Mouse (Mus musculus) neural tube, embryonic 15.5 days (tissue): ENCODE measurements at regions not wholly inside any gene's neighbourhood (a gene's known extent, or its start where the extent isn't known, plus 50 kb on each side); places are given as distances from the start of the nearest gene placed in this dataset.
A peak's percentile ranks its signal among the peaks of the same experiment; 100 is the strongest.

Experiments used
- ATAC-seq: fragments of 200-750 bp; cut with Nextera tagmentation; 2 replicates; pipeline ENCODE4 v1.8.0; 2017; ENCODE audit warnings: mild to moderate bottlenecking, moderate TSS enrichment, moderate library complexity; ENCODE audit not compliant: low FRiP score
- H3K27ac ChIP-seq: fragments of 300-500 bp; sonication (generic); replicated peaks from 2 replicates; pipeline ENCODE4 v1.5.1; 2015; ENCODE audit warnings: mild to moderate bottlenecking, inconsistent platforms
- H3K27me3 ChIP-seq: fragments of 300-500 bp; sonication (generic); replicated peaks from 2 replicates; pipeline ENCODE4 v1.6.1; 2015; ENCODE audit warnings: inconsistent platforms
- H3K36me3 ChIP-seq: fragments of 300-500 bp; sonication (generic); 2 replicates; pipeline ENCODE4 v1.6.1; 2015; ENCODE audit warnings: inconsistent platforms
- H3K4me1 ChIP-seq: fragments of 300-500 bp; sonication (generic); 2 replicates; pipeline ENCODE4 v1.6.1; 2015; ENCODE audit warnings: inconsistent platforms
- H3K4me2 ChIP-seq: fragments of 300-500 bp; sonication (generic); 2 replicates; pipeline ENCODE4 v1.6.1; 2015; ENCODE audit warnings: inconsistent platforms, mild to moderate bottlenecking, moderate library complexity
- H3K4me3 ChIP-seq: fragments of 300-500 bp; sonication (generic); replicated peaks from 2 replicates; pipeline ENCODE4 v1.5.1; 2015; ENCODE audit warnings: mild to moderate bottlenecking, inconsistent platforms
- H3K9ac ChIP-seq: fragments of 300-500 bp; sonication (generic); replicated peaks from 2 replicates; pipeline ENCODE4 v1.6.1; 2015; ENCODE audit warnings: mild to moderate bottlenecking, inconsistent platforms
- H3K9me3 ChIP-seq: fragments of 300-500 bp; sonication (generic); replicated peaks from 2 replicates; pipeline ENCODE4 v1.6.1; 2016; ENCODE audit warnings: inconsistent platforms
- WGBS: fragments of 180-500 bp; shearing (Covaris S2); methylation state at CpG from one replicate; pipeline ENCODE4 v1.1.7; 2015; ENCODE audit warnings: mixed read lengths; 5-methylcytosine and 5-hydroxymethylcytosine counted together

GRCm38 (mm10) chr12:78033766-78034165, 160.3 kb upstream of the Gm6657 start:
- Histone ChIP-seq H3K36me3 (no peaks in the 10 kb centered on the region), H3K27ac (no peak overlapping the region), H3K9me3 (no peaks in the 10 kb centered on the region), H3K27me3 (no peaks in the 10 kb centered on the region), H3K4me3 (no peak overlapping the region), H3K4me1 (no peaks in the 10 kb centered on the region), H3K4me2 (no peak overlapping the region), H3K9ac (no peak overlapping the region)
- ATAC-seq = no peak

GRCm38 (mm10) chr12:78046582-78046981, 147.5 kb upstream of the Gm6657 start:
- no peaks in the 10 kb centered on the region for H3K9me3 ChIP-seq
- H3K27ac ChIP-seq = no peak overlapping the region
- no peaks in the 10 kb centered on the region for H3K27me3 ChIP-seq
- 78% methylated on average over 4 of the region's 4 CpGs for WGBS
- H3K4me1 ChIP-seq = no peaks in the 10 kb centered on the region
- ATAC-seq = no peak
- H3K9ac ChIP-seq = no peak overlapping the region
- no peak overlapping the region for H3K4me2 ChIP-seq
- no peak overlapping the region for H3K4me3 ChIP-seq
- H3K36me3 ChIP-seq = no peaks in the 10 kb centered on the region

- Histone ChIP-seq H3K36me3 (no peaks in the 10 kb centered on the region), H3K27me3 (no peaks in the 10 kb centered on the region), H3K27ac (no peak overlapping the region), H3K4me2 (peak overlapping the region; percentile 57), H3K9ac (0 out of 2 replicates have a peak overlapping the region, but pooled peaks have one; percentile 33), H3K9me3 (no peaks in the 10 kb centered on the region), H3K4me3 (peak overlapping the region; percentile 21; the same call in 1 of the 2 replicates), H3K4me1 (no peaks in the 10 kb centered on the region)
- 4% methylated on average over 9 of the region's 9 CpGs for WGBS
- peak; percentile 59; the same call in 1 of the 2 replicates for ATAC-seq
Observed at GRCm38 (mm10) chr12:78055956-78056355, 138.1 kb upstream of the Gm6657 start.

- H3K36me3 ChIP-seq = no peaks in the 10 kb centered on the region
- H3K9ac ChIP-seq = no peak overlapping the region
- H3K4me1 ChIP-seq = no peaks in the 10 kb centered on the region
- no peak overlapping the region for H3K4me2 ChIP-seq
- WGBS = 53% methylated on average over 3 of the region's 3 CpGs
- H3K9me3 ChIP-seq = no peaks in the 10 kb centered on the region
- H3K27ac ChIP-seq = no peak overlapping the region
- H3K27me3 ChIP-seq = no peaks in the 10 kb centered on the region
- no peak overlapping the region for H3K4me3 ChIP-seq
- ATAC-seq = no peak
Observed at GRCm38 (mm10) chr12:78057166-78057565, 136.9 kb upstream of the Gm6657 start.

GRCm38 (mm10) chr12:78059965-78060364, 134.1 kb upstream of the Gm6657 start:
- 54% methylated on average over 5 of the region's 5 CpGs for WGBS
- no peak overlapping the region for H3K9ac ChIP-seq
- ATAC-seq = no peak

GRCm38 (mm10) chr12:78066024-78066423, 128.0 kb upstream of the Gm6657 start:
- Histone ChIP-seq H3K27me3 (no peaks in the 10 kb centered on the region), H3K9me3 (no peaks in the 10 kb centered on the region), H3K4me3 (no peak overlapping the region), H3K9ac (no peak overlapping the region), H3K4me2 (no peak overlapping the region), H3K4me1 (no peaks in the 10 kb centered on the region; the same call in 1 of the 2 replicates), H3K27ac (no peak overlapping the region), H3K36me3 (no peaks in the 10 kb centered on the region)
- WGBS = 35% methylated on average over 6 of the region's 6 CpGs
- no peak for ATAC-seq

More at GRCm38 (mm10) chr12:78059965-78060364, 134.1 kb upstream of the Gm6657 start:
- Histone ChIP-seq H3K4me2 (no peak overlapping the region), H3K4me1 (no peaks in the 10 kb centered on the region), H3K36me3 (no peaks in the 10 kb centered on the region), H3K4me3 (no peak overlapping the region), H3K9me3 (no peaks in the 10 kb centered on the region), H3K27ac (no peak overlapping the region), H3K27me3 (no peaks in the 10 kb centered on the region)

- Histone ChIP-seq H3K4me2 (no peak overlapping the region), H3K36me3 (no peaks in the 10 kb centered on the region), H3K9ac (no peak overlapping the region), H3K4me1 (no peaks in the 10 kb centered on the region), H3K9me3 (no peaks in the 10 kb centered on the region), H3K27me3 (no peaks in the 10 kb centered on the region), H3K27ac (no peak overlapping the region), H3K4me3 (no peak overlapping the region)
- ATAC-seq = no peak
- WGBS = 78% methylated on average over 9 of the region's 9 CpGs
Observed at GRCm38 (mm10) chr12:78072935-78073334, 121.1 kb upstream of the Gm6657 start.

GRCm38 (mm10) chr12:78074290-78074802, 119.7 kb upstream of the Gm6657 start:
- Histone ChIP-seq H3K9me3 (no peaks in the 10 kb centered on the region), H3K4me2 (no peak overlapping the region), H3K27me3 (no peaks in the 10 kb centered on the region), H3K36me3 (no peaks in the 10 kb centered on the region), H3K9ac (no peak overlapping the region), H3K4me1 (no peaks in the 10 kb centered on the region), H3K4me3 (no peak overlapping the region), H3K27ac (no peak overlapping the region)
- WGBS = 89% methylated on average over 8 of the region's 8 CpGs
- ATAC-seq = no peak

- 46% methylated on average over 5 of the region's 5 CpGs for WGBS
- ATAC-seq = no peak
- no peaks in the 10 kb centered on the region for H3K9me3 ChIP-seq
Observed at GRCm38 (mm10) chr12:78077285-78077684, 116.8 kb upstream of the Gm6657 start.

GRCm38 (mm10) chr12:78082163-78082562, 111.9 kb upstream of the Gm6657 start:
- WGBS = 90% methylated on average over 1 of the region's 1 CpGs
- no peak overlapping the region for H3K27ac ChIP-seq
- no peak overlapping the region for H3K9ac ChIP-seq
- no peaks in the 10 kb centered on the region for H3K9me3 ChIP-seq
- H3K4me1 ChIP-seq = no peaks in the 10 kb centered on the region
- H3K4me3 ChIP-seq = no peak overlapping the region
- H3K4me2 ChIP-seq = no peak overlapping the region
- no peaks in the 10 kb centered on the region for H3K27me3 ChIP-seq
- no peak for ATAC-seq
- H3K36me3 ChIP-seq = no peaks in the 10 kb centered on the region

More at GRCm38 (mm10) chr12:78077285-78077684, 116.8 kb upstream of the Gm6657 start:
- H3K36me3 ChIP-seq = no peaks in the 10 kb centered on the region
- no peak overlapping the region for H3K4me2 ChIP-seq
- H3K27ac ChIP-seq = no peak overlapping the region
- no peak overlapping the region for H3K4me3 ChIP-seq
- no peaks in the 10 kb centered on the region for H3K27me3 ChIP-seq
- no peak overlapping the region for H3K9ac ChIP-seq
- H3K4me1 ChIP-seq = no peaks in the 10 kb centered on the region

GRCm38 (mm10) chr12:78086016-78086415, 108.0 kb upstream of the Gm6657 start:
- Histone ChIP-seq H3K4me1 (peaks cover 5% of the 10 kb centered on the region), H3K36me3 (no peaks in the 10 kb centered on the region), H3K4me3 (no peak overlapping the region), H3K4me2 (no peak overlapping the region), H3K9me3 (no peaks in the 10 kb centered on the region), H3K27me3 (no peaks in the 10 kb centered on the region), H3K9ac (no peak overlapping the region), H3K27ac (no peak overlapping the region)
- no peak for ATAC-seq
- WGBS = 93% methylated on average over 5 of the region's 5 CpGs

GRCm38 (mm10) chr12:78087921-78088320, 106.1 kb upstream of the Gm6657 start:
- 61% methylated on average over 1 of the region's 1 CpGs for WGBS
- Histone ChIP-seq H3K4me2 (no peak overlapping the region), H3K36me3 (no peaks in the 10 kb centered on the region), H3K4me1 (peaks cover 5% of the 10 kb centered on the region), H3K9ac (no peak overlapping the region), H3K9me3 (no peaks in the 10 kb centered on the region), H3K4me3 (no peak overlapping the region), H3K27ac (no peak overlapping the region), H3K27me3 (no peaks in the 10 kb centered on the region)
- no peak for ATAC-seq

- Histone ChIP-seq H3K27me3 (no peaks in the 10 kb centered on the region), H3K4me1 (peaks cover 11% of the 10 kb centered on the region), H3K9ac (no peak overlapping the region), H3K36me3 (no peaks in the 10 kb centered on the region), H3K4me2 (no peak overlapping the region), H3K27ac (no peak overlapping the region), H3K4me3 (no peak overlapping the region), H3K9me3 (no peaks in the 10 kb centered on the region)
- 87% methylated on average over 4 of the region's 4 CpGs for WGBS
- ATAC-seq = no peak
Observed at GRCm38 (mm10) chr12:78094471-78094870, 99.6 kb upstream of the Gm6657 start.
